Mouse (Mus musculus) heart, adult 2 months (tissue): ENCODE results near the gene Actl6a.

Source experiments
- CTCF ChIP-seq: fragments of 200-600 bp; IDR thresholded peaks from 2 replicates; pipeline ENCODE4 v1.8.1; 2022; ENCODE audit warnings: antibody characterized with exemption, mild to moderate bottlenecking, moderate library complexity
- EP300 ChIP-seq: fragments of 200-500 bp; IDR thresholded peaks from 2 replicates; pipeline ENCODE4 v1.6.1; 2011; ENCODE audit warnings: low read depth, low read length, control low read depth; ENCODE audit not compliant: insufficient read depth
- POLR2A ChIP-seq: fragments of 200-500 bp; IDR thresholded peaks from 2 replicates; pipeline ENCODE4 v1.6.1; 2011; ENCODE audit warnings: mild to moderate bottlenecking, low read depth, low read length, control low read depth; ENCODE audit not compliant: insufficient read depth

DNA sequence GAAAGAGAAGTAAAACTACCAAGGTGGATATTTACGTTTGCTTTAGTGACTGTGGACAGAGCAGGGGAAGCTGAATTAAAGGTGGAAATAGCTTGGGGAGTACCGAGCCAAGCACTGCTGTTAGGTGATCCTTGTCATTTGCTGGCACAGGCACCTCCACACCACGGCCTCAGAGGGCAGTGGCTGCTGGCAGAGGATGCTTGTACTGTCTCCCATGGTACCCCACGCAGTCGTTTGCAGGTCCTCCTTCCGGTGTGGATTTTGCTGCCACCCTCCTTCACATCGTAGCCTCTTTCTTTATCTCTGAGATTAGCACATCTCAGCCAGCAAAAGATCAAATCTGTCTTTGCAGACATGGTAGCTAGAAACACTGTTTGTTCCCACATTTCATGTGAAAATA is 47.7 kb upstream of the Actl6a start:
- TF ChIP-seq CTCF: no peak
- no peak for TF ChIP-seq POLR2A
- no peak for TF ChIP-seq EP300
